Mouse (Mus musculus) small intestine, adult 2 months (tissue): Measurements from ENCODE around the gene Sema6d.

Experiments
- CTCF ChIP-seq: fragments of 200-500 bp; IDR thresholded peaks from 2 replicates; pipeline ENCODE4 v1.5.1; 2012; ENCODE audit warnings: low read depth, mild to moderate bottlenecking, control low read depth, inconsistent platforms, low read length, moderate library complexity, mixed read lengths; ENCODE audit not compliant: insufficient replicate concordance, insufficient read length; ENCODE audit errors: extremely low read depth
- POLR2A ChIP-seq: fragments of 200-500 bp; IDR thresholded peaks from 2 replicates; pipeline ENCODE4 v1.6.1; 2012; ENCODE audit warnings: low read depth, mild to moderate bottlenecking, control low read depth, inconsistent platforms, low read length, moderate library complexity

DNA sequence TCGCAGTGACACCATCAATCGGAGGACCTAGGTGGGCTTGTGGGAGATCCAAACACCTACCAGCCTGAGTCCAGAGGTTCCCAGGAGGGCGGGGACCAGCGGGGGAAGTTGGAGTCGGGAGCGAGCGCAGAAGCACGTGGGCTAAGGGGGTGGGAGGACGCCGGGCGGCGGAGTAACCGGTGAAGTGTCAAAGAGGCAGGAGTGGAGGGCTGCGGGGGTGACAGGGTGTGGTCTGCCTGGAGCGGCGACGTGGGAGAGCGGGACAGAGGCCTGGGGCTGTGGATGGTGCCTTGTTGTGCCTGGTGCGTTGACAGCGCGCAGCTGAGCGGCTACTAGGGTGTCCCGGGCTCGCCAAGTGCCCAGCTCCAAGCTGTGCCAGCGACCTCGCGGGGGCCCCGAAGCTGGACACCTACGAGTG is at the start of gene Sema6d:
- no peak for TF ChIP-seq CTCF
- TF ChIP-seq POLR2A: no peak
